Mouse (Mus musculus) erythroid progenitor cell, adult 5-6 weeks (primary cell): ENCODE data around the gene Cacng8. TPM values are rescaled to one million over a fixed set of nuclear protein-coding genes. Genes with fewer than 3 reads are reported as not detected.

Source experiments
- ATAC-seq: replicated peaks from 2 replicates; pipeline ENCODE4 v1.8.0; 2016; ENCODE audit warnings: moderate number of reproducible peaks, mild to moderate bottlenecking, moderate TSS enrichment, inconsistent platforms; ENCODE audit not compliant: poor library complexity, low FRiP score, severe bottlenecking
- total RNA-seq, 2 experiments: library from RNA; stranded (forward) in 1 of 2; stranded (reverse) in 1 of 2; fragments of 150-400 nt in 1 of 2; fragments of 186-747, 209-891 nt in 1 of 2; gene quantifications; 2 replicates each; pipeline versions ENCODE4 v1.2.3 to v1.2.4; 2015 to 2017; ENCODE audit warnings: low replicate concordance in 2 of 2

Cacng8 gene
- not detected in 2 replicates for total RNA-seq (2015; ENCODE audit: low replicate concordance)
- not detected in 2 replicates for total RNA-seq (2017; ENCODE audit: low replicate concordance)

DNA sequence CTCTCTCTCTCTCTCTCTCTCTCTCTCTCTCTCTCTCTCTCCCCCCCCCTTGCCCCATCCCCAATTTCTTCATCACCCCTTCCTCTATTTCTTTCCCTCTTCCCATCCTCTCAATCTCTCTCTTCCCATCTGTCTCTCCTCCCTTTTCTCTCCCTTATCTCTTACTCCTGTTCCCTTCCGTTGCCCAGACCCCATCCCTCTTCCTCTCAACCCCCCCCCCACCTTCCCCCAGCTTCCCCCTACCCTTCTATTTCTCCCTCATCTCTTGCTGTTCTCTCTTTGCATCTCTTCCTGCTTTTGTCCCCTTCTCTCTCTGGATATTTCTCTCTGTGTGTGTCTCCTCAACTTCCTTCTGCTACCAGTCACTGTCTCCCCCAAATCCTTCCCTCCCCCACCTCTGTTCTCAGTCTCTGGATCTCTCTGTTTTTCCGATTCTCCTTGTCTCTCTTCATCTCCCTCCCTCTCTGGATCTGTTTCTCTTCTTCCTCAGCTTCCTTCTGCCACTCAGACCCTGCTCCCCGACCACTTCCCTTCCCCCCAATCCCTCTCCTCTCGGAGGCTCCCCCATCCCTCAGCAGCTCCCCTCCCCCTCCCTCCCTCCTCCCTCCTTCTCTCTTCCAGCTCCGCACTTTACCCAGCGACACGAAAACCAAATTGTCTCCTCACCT, at the start of gene Cacng8:
Cacng8 (plus strand) TSS at position 271 of the 668 bp plus-strand sequence.
- no peak for ATAC-seq

DNA sequence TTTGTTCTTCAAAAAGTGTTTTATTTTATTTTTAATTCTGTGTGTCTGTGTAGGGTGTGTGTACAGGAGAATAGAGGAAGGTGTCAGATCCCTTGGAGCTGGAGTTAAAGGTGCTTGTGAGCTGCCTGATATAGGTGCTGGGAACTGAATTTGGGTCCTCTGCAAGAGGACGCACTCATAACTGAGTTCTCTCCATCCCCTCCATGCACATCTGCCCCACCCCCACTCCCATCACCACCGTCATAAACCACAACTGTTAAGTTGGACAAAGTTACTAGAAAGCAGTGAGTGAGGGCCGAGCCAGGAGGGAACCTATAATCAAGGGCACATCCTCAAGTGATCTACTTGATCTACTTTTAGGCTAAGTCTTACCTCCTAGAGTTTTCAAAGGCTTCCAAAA, 46.6 kb upstream of the Cacng8 start:
- no peak for ATAC-seq

DNA sequence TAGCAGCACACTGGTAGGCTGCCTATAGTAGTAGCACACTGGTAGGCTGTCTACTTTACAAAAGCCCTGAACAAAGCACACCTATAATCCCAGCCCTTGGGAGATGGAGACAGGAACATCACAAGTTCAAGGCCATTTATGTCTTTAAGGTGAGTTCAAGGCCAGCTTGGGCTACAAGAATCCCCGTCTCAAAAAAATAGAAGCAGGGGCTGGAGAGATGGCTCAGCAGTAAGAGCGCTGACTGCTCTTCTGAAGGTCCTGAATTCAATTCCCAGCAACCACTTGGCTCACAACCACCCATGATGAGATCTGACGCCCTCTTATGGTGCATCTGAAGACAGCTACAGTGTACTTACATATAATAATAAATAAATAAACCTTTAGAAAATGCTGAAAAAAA, 45.2 kb upstream of the Cacng8 start:
- ATAC-seq, result no peak

DNA sequence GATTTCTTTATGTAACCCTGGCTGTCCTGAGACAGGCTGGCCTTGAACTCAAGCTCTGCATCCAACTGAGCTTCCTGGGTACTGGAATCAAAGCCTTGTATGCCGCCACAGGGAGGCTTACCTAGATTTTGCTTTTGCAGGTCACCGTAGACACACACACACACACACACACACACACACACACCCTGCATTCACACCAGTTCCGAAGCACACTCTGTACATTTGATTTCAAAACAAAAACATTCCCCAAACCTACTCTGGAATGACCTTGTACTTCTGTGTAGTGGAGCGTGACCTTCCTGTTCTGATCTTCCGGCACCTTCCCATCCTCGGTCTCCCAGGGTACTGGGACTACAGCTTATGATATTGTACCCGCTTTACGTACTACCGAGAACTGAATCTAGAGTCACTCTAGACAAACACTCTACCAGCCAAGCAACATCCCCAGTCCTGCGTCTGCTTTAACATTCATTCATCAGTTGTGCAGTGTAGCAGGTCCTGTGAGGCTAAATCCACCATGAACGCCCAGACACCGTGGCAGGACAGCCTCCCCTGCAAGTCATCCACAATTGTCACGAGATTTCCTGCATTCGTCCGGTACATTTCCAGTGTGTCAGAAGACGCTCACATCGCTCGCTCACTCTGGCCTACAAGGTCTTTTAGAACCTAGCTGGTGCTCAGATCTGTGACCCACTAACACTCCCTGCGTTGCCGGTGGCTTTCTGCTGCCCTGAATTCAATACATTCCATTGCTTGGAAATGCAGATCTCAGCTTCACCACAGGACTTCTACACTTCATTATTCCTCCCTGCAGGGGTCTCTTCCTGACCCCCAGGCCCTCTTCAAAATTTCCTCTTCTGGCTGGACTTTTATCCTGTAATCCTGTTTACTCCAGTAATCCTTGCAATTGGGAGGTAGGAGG, 42.9 kb upstream of the Cacng8 start:
- no peak for ATAC-seq

DNA sequence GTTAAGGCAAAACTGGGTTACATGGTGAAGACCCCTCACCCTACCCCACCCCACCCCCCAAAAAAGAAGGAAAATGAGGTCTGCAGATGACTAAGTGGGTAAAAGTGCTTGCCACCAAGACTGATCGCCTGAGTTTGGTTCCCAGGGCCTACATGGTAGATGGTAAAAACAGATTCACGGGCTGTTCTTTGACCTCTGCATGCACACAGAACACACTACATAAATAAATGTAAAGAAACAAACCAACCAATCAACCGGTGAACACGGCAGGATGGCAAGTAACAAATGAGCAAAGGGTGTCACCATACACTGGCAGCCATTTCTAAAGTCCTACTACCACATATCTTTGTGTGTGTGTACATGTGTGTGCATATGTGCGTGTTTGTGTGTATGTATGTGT, 42.2 kb upstream of the Cacng8 start:
- ATAC-seq, result no peak

DNA sequence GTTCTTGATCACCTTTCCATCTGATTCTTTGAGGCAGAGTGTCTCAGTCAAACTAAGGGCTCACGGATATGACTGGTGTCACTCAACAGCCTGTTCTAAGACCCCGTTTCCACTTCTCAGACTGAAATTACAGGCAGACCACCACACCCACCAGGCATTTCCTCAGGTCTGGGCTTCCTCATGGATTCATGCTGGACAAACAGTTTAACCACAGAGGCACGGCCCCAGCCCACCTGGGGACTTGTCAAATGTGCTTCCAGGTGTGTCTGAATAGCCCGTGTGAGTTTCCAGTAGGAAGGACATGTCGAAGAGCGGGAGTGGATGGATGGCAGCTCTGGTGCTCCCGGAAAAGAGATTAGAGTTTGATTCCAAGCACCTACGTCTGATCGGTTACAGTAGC, 40.7 kb upstream of the Cacng8 start:
- no peak for ATAC-seq

DNA sequence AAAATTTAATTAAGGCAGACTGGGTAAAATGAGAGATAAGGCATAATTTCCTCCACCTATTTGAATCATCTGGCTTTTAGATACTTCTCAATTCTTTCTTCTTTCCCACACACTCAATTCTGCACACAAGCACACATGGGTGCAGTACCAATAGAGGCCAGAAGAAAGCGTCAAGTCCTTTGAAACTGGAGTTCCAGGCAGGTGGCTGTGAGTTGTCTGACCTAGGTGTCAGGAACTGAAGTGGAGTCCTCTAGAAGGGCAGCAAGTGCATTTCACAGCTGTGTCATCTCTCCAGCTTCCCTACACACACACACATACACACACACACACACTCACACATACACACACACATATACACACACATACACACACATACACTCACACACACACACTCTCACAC, 38.9 kb upstream of the Cacng8 start:
- no peak for ATAC-seq

DNA sequence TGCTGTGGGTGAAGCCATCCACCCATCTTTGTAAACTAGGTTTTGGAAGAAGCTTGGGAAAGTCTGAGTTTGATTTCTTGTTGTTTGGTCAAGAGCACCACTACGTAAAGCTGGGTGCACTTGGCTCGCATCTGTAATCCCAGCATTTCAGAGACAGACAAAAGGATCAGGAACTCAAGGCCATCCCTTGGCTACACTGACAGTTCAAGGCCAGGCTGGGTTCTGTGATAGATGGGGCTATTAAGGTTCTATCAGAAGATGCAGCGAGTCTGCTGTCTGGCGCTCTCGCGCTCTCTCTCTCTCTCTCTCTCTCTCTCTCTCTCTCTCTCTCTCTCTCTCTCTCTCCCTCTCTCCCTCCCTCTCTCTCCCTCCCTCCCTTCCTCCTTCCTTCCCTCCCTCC, 35.6 kb upstream of the Cacng8 start:
- no peak for ATAC-seq

DNA sequence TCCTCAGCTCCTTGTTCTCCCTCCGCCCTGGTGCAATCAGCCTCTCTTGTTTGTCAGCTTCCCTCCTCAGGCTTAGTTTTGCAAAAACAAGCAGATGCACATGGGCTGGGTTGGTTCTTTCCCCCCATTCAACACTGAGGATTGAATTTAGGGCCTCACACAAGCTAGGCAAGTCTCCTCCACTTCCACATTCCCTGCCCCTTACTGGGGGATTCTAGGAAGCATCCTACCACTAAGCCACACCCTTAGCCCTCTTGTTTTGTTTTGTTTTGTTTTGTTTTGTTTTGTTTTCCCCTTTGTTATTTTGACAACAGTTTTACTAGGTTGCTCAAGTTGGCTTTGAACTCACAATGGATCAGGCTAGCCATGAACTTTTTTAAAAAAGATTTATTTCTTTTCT, 29.8 kb upstream of the Cacng8 start:
- ATAC-seq, result no peak

DNA sequence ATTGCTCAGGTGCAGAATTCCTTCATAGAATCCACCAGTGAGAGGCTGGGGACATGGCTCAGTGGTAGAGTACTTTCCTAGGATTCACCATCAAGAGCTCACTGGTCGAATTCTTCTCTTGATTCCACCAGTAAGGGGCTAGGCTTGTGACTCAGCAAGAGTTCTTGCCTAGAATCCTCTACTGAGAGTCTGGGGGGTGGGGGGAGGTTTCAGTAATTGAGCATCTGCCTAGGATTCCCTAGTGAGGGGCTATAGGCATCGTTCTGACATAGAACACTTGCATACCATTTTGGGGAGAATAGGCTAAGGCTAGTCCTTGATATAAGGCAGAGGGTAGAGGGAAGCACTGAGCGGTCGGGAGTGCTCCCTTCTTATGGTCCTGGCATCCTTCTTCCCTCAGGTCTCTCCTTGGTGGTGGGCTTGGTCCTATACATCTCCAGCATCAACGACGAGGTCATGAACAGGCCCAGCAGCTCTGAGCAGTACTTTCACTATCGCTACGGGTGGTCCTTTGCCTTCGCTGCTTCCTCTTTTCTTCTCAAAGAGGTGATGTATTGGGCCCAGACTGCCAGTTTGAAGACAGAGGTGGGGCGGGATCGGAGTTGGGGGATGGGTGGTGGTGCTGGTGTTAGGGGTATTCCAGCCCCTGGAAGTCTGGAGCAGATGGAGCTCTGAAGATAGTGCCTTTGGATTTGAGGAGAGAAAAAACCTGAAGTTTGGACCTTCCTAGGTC, 24.8 kb upstream of the Cacng8 start:
- no peak for ATAC-seq

DNA sequence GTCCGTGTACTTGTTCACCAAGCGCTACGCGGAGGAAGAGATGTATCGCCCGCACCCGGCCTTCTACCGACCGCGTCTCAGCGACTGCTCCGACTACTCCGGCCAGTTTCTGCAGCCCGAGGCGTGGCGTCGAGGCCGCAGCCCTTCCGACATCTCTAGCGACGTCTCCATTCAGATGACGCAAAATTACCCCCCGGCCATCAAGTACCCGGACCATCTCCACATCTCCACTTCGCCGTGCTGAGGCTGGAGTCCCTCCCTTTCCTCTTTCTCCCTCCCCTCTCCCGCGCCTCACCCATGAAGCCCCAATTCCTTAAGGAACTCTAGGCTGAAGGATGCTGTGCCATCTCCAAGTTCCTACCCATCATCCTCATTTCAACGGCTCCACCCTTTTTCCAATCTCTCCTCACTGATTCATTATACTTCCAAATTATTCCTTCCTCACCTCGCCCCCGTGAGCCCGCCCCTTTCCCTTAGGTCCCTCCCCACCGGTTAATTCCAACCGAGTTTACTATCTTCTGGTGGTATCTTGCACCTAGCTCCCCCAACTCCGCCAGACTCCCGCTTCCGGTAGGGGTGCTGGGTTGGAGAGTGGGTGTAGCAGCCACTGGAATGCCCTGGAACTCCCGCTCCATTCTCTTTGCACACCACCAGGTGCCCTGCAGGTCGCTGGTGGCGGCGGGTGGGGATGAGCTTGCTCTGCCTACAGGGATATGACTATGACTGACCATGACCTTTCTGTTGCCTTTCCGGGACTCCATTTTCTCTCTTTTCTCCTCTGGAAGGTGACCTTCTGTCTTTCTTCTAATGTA, 23.6 kb upstream of the Cacng8 start:
- ATAC-seq, result no peak

DNA sequence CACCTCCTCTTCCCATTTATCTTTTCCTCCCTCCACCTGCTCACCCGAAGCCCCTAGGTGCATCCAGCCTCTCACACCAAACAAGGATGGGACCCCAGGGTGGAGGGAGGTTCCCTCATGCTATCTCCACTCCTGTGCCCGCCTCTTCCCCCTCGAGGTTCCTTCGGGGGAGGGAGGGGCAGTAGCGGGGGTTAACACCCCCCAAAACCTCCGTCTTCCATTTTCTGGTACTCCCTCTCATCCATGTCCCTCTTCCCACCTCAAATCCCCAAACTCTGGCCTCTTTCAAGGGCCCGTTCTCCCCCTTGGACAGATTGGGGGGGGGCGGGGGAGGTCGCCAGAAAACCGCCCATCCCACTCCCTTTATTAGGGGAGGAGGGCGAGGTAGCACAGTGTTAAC, 22.9 kb upstream of the Cacng8 start:
- ATAC-seq, result no peak

DNA sequence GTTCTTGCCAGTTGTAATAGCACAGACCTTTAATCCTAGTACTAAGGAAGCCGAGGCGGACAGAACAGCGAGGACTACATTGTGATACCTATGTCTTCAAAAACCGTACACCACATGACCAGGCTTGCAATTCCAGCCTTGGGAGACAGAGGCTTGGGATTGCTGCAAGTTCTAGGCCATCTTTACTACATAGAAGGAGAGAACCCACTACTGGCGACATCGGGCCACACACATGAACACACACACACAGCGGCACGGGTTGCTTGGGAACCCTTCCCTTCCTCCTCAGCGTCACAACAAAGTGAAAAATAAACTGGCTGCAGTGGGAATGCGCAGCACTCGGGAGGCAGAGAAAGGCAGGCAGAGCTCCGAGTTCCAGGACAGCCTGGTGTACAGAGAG, 22.2 kb upstream of the Cacng8 start:
- ATAC-seq, result no peak

DNA sequence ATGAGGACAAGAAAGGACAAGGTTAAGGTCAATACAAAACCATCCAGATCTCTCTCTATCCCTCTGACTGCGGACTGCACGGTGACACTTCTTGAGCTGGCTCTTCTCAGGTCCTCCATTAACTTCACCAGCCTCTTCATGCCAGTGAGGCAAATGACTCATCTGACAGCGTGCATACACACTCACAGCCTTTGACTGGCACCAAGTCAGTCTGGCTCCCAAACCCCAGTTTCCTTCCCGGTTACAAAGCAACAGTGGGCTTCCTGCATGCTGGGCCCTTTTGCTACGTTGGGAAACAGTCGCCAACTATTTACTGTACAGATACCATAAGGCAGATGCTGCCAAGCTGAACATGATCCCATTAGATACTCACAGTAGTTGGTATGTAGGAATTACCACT, 21.3 kb upstream of the Cacng8 start:
- ATAC-seq, result no peak

DNA sequence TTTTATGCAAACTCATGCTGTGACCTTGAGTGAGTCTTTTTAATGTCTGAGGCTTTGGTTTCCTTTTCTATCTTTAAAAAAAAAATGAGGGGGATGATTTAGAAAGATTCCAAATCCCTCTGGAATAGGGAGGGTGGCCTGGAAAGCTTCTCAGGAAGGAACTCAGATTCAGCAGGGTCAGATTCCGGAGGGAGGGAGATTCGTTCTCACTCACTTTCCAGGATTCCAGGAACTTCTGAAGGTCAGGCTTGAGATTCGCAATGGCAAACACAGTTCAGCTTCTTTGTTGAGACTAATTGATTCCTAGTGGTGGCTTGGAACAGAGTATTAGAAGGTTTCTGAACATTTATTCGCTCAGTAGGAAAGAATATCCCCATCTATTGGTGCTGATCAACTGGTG, 20.1 kb upstream of the Cacng8 start:
- no peak for ATAC-seq

DNA sequence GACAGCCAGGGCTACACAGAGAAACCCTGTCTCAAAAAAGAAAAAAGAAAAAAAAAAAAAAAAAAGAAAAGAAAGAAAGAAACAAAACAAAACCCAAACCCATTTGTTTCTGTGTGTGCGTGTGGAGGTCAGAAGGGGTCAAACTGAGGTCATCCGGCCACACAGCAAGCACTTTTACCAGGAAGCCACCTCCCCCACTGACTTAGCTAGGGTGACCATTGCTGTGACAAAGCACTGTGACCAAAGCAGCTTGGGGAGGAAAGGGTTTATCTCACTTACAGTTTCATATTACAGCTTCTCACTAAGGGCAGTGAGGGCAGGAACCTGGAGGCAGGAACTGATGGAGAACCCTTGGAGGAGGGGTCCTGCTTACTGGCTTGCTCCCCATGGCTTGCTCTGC, 18.1 kb upstream of the Cacng8 start:
- ATAC-seq, result no peak

DNA sequence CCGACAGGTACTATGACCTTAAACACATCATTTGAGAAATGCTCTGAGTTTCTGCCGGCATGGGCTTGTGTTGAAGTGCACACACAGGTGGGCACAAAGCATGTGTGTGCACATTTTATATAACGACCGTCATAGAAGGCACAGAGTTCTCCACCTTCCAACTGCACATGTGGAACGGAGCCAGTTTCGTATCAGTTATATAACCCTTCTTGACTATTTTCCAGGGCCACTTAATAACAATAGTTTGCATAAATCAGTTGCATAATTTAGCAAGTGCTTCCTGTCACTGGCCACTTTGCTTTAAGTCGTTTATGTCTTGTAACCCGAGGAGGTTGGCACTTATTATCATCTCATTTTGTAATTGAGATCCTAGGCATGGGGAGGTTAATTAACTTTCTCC, 16.7 kb upstream of the Cacng8 start:
- no peak for ATAC-seq

DNA sequence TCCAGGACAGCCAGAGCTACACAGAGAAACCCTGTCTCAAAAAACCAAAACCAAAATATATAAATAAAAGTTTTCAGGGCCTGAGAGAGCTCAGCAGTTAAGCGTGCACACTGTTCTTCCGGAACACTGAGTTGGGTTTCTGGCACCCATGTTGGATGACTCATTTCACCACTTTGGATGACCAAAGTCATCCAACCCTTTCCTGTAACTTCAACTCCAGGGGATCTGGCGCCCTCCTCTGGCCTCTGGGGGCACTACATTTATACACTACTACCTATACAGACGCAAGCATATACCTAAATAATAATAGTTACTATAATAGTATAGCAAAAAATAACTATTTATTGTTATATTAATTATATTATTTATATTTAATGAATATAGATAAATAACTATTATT, 13.7 kb upstream of the Cacng8 start:
- ATAC-seq, result no peak

DNA sequence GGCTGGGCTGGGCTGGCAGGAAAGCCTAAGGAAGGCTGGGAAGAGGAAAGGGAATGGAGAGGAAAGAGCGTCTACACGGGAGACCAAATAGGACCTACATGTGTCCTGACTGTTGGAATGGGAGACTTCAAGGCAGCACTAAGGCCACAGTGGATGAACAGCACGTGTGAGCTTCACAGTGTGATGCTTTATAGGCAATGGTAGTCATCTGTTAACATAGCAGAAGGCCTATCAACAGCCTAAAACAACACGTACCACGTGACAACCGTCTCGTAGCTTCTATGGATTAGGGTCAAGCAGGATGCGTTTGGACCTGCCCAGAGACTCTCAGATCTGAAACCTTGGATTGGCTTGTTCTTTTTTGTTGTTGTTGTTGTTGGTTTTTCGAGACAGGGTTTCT, 8.4 kb upstream of the Cacng8 start:
- no peak for ATAC-seq

DNA sequence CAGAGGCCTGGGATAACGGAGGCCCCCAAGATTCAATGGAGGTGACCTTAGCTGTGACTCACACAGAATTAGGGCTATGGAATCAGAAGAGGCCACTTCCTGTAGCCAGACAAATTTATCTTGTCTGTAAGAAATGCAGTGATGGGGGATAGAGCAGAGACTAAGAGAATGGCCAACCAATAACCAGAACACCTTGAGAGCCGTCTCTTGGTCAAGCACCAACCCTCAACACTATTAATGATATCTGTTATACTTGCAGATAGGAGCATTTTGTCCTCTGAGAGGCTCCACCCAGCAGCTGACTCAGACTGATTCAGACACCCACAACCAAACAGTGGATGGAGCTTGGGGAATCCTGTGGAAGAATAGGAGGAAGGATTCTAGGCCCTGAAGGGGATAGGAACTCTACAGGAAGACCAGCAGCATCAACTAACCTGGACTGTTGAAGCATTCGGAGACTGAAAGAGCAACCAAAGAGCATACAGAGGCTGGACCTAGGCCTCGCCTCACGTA, 5.6 kb upstream of the Cacng8 start:
- ATAC-seq, result no peak
